Mouse (Mus musculus): Measurements from ENCODE around the gene Gm26620.

Gm26620 gene

DNA sequence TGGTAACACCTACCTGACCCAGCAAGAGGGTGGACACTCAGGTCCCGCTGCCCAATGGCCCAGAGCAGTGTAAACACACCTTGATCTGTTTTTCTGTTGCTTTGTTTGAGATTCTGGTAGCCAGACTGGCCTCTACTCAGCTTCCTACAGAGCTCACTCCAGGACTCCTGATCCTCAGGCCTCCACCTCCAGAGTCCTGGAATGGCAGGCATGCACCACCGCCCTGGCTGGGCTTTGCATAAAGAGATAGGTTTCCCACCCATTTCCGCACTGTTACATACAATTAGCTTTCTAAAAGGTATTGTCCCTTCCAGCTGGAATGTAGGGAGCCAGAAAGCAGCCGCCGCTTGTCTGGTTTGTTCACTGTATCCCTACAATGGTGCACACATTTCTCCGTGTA lies 13.5 kb upstream of the Gm26620 start:
- no peak for DNase-seq

DNA sequence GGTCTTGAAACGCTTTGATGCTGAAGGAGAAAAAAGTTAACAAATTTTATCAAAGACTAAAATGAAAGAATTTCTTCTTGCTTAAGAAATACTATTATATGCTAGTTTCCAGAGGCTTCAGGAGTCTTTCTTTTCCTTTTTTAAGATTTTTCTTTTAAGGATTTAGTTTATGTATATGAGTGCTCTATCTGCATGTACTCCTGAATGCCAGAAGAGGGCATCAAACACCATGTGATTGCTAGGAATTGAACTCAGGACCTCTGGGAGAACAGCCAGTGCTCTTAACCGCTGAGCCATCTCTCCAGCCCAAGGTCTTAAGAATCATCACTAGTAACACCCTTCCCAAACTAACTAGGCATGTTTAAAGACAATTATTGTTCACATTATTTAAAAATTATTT lies 12.9 kb upstream of the Gm26620 start:
- DNase-seq: no peak

DNA sequence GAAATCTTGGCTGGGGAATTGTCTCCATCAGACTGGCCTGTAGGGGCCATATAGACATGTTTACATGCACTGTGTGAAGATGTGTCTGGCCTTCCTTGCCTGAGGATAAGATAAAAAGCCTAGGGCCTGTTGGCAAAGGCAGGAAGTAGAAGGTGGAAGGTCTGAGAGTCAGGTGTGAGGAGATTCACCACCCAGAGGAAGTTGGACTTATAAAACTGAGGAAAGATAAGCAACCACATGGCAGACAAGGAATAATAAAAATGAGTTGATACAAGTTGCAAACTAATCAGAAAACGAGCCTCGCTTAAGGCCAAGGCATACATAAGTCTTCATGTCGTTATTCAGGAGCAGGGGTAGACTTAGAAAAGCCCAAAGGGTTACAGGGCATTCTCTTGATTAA lies 9.2 kb upstream of the Gm26620 start:
- DNase-seq: no peak

DNA sequence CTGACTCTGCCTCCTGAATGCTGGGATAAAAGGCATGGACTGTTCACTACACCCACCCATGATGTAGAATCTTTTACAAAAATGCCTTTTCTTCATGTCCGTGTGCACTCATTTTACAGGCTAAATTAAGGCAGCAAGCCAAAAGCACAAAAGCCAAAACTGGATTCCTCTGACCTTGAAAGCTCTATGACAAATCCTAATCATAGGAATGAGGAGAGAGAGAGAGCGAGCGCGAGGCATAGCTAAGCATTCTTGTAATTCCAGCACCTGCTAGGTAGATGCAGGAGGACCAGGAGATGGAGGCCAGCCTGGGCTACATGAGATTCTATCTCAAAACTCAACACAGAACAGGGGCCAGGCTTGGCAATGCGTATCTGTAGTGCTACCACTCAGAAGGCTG lies 8.0 kb upstream of the Gm26620 start:
- DNase-seq: no peak

DNA sequence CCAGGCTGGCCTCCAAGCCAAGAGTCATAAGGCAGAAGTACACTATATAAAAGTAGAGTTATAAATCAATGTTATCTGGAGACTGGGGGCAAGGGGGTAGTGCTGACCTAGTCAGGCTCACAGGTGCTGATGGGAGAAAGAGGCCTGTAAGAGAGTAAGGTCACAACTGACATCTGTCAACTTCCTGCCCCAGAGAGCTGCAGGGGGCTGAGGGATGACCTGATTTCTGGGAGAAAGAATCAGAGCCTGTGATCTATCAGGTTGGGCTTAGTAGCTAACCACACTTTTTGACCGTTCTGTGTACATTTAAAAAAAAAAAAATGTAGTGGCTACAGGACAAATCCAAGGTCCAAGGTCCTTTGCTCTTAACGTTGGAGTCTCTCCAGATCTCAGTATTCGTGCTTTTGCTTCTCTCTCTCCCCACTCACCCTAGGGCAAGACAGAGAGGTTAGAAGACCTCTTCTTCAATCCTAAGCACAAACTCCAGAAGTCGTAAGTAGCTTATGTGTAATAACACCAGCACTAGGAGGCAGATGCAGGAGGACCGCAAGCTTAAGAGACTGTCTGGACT lies 1.9 kb upstream of the Gm26620 start:
- DNase-seq: no peak

DNA sequence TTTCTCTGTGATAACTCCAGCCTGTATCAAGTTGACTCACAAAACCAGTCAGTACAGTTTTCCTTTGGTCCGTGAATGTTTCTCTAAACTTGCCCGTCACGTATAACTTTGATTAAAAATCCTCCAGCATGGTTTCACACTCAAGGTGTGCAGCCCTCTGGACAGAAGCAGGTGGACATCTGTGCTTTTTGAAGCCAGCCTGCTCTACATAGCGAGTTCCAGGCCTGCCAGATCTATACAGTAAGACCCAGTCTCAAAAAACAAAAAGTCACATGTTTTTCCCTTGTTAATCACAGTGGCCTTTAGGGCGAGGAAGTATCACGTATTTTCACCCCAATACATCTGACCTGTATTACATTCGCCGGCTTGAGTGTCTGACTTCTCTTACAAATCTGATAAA lies 475 bp upstream of the Gm26620 start:
- DNase-seq: no peak

DNA sequence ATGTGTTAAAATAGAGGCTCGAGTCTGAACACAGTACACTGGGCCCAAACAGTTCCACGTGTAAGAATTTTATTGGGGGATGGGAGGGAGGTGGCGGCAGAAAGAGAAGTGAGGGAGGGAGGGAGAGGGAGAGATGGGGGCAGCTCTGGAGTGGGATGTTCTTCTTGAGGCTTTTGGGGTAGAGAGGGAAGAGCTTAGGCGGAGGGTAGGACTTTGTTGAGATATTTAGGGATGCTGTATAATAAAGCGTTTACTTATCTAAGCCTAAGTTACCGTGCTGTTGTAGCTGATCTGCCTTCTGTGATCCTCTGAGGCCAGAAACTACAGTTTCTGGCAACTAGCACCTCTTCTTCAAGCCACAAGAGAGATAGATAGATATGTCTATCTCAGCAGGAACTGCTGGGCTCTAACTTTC lies 1.2 kb downstream of the Gm26620 start:
- DNase-seq: no peak

DNA sequence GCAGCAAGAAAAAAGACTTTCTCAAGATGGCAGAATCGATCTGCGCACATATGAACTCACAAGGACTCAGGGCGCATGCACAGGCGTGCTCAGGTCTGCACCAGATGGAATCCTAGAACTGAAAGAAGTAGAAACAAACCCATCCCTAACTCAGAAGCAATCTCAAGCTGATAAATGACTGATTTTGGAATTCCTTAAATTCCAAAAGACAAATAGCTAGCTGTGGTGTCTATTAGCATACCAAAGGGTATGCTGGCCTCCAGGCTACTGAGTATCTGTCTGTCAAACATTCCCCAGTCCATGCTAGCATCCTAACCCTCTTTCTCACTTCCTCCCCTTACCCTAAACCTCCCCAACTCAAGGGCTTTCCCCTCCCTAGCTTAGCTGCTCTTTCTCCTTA lies 4.4 kb downstream of the Gm26620 start:
- DNase-seq: no peak

DNA sequence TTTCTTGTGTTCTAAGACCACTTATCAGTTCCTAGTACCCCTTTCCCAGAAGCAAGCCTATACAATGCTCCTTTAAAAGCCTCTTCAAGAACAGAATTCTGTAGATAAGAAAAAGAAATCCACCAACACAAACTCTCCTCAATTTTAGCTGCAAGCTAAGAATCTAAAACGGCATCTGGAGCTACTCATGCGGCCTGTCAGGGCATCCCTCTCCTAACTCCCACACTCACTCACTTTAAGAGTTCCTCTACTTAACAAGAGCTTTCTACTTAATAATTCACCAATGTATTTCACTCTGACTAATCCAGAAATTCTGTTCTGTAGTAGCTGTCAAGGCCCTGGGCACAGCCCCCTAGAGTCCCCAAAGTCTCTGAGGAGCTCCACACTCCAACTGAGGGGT lies 6.8 kb downstream of the Gm26620 start:
- no peak for DNase-seq

DNA sequence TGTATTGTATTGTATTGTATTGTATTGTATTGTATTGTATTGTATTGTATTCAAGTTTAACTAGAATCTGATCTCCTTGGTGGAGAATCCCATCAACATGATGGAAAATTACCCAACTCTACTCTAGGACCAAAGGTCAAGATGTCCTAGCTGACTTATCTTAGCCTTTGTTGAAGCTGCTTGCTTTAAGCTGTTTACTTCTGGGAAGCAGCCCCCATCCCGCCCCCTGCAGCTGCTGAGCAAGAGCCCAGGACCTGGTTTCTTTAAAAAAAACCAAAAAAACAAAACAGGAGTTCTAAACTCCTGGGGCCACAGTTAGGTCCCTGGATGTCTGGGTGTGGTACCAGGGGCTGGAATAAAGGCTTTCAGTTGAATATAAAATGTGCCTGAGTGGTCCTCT lies 7.4 kb downstream of the Gm26620 start:
- DNase-seq: no peak

DNA sequence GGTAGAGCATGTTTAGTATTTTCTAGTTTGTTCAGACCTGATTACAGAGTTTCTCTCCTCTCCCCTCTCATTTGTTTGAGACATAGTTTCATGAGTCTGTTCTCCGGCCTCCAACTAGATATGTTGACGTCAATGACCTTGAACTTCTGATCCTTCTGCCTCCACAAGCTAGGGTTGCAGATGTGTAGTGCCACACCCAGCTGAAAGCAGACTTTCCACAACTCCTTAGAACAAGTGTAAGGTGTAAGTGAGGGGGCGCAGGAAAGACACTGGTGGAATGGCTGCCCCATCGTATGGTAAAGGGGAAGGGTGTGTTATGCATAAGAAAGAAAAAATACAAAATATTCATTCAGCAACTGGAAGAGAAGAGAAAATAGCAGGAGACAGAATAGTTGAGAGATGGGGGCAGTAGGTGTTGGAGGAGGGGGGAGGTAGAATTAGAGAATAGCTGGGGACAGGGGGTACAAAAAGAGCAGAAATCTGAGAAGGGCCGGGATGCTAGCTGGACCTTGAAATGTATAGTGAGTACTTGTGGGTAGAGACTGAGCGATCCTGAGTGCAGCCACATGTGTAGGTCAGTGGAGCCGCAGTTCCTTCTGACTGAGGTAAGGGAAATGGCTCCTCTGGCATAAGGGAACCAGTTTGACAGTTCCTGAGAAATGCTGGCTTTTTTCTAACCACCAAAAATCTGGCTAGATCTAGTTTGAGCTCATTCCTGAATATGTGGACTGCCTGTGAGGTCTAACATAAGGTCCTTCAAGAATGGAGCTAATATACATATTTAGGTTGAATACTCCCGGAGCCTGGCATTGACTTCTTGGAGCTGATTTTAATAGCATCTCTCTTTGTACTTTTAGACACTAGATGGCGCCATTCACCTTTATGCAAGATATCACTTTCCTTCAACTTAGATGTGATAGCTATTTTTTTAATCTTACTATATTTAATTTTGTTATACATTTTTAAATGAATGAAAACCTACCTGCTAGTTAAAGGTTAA lies 10.0 kb downstream of the Gm26620 start:
- DNase-seq: no peak

DNA sequence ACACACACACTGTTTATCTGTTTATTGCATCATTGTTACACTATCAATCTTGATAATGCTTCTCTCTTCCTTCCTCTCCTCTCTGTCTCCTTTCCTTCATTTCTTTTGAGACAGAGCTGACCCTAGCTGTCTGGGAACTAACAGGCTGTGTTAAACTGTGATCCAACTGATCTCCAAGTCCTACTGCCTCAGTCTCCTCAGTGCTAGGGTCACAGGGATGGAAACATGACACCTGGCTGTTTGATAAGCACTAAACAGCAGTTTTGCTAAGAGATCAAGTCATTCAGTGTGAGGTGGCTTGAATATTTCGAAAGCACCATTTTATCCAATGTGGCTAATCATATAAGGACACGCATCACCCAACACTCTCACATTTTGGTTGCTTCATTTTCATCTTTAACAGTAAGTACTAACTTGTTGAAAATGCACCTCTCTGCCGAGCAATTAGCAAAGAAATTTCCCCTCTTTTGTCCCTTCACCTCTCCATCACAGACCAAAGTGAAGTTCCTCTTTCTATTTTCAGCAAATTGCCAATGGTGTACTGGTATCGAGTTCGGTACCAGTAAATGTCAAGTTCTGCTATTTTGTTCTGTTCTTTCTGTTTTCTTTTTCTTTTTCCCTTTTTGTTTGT lies 11.9 kb downstream of the Gm26620 start:
- no peak for DNase-seq

DNA sequence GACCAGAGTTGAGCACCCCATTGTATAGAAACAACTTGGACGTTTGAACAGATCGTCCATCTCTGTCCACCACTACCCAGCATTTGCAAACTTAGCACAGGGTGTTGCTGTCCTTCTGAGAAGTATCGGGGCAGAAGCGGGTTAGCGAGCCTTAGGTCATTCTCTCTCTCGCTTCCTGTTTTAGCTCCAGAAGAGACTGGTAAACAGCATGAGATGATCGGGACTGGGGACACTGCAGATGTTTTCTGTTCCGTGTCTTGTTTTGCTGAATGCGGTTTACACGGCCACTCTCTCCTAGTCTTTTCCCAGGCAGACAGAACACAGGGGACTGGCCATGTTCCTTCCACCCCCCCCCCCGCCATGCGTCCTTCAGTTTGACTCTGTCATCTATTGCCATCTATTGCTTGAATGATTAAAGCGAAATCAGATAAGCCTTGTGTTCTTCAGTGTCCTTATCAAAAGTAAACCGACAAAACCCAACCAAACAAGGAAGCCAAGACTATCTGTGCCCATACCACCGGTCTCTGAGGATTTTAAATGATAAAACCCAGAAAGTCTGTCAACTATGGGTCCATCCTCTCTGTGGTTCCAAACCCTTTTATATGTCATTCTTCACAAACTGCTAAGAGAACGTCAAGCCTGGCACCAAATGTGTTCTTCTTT lies 13.7 kb downstream of the Gm26620 start:
- no peak for DNase-seq

DNA sequence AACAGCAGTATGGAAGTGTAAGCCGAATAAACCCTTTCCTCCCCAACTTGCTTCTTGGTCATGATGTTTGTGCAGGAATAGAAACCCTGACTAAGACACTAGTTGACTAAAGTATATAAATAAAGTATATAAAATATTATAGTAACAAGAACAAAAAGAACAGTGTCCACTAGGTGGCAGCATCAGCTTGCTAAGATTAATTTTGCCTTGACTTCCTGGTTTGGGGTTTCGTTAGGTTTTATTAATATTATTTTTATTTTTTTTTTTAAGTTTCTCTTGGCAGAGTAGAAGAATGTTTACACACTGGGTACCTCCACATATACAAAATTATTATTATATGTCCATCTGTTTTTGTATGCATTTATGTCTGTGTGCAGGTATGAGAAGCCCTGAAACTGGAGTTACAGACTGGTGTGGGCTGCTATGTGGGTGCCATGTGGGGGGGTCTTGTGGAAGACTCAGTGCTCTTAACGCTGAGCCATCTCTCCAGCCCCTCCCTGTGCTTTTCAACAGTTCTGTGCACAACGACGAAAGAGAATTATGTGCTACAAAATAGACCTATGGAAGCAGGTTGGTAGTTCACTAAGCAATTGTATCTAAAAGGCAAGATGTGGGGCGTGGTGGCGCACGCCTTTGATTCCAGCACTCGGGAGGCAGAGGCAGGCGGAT lies 16.1 kb downstream of the Gm26620 start:
- peak; percentile 42 for DNase-seq

DNA sequence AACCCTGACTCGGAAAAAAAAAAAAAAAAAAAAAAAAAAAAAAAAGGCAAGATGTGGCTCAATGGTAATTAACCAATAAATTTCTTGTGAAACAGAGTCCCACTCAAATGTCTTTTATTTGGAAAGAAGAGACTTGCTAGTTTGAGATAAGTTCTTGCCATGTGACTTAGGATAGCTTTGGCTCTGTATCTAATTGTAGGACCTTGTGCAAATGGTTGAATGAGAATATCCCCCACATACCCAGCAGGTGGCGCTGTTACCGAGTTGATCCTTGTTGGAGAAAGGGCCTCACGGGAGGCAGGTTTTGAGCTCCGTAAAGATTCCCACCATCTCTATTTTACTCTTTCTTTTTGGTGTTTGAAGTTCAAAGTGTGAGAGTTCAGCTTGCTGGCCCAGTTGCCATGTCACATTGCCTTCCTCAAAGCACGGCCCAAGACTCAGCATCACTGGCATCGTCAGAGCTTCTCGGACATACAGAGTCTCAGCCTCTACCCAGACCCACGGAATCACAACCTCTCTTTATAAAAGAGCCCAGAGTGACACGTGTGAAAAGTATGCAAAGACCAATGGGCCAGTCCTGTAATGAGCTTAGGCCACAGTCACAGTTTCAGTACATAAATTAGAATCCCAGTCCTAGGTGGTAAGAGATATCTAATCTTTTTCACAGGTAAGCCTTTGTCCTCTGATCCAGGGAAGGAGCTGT lies 16.8 kb downstream of the Gm26620 start:
- DNase-seq: peak; percentile 87

DNA sequence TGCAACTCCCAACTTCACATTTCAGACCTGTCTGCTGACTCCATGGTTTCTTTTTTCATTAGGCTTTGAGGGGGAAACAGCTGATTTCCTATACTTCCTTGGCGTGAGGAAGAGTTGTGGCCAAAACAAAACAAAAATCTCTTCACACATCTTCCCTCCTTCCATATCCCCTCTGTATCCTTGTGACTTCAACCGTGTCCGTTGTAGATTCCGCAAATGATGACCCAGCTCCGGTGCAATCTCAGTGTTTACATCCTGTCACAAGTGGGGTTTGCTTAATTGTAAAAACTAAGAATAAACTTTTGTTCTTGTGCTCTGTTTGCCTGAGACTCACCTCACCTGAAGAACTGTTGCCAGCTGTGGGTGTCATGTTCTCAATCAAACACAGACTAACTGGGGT lies 18.6 kb downstream of the Gm26620 start:
- no peak for DNase-seq

DNA sequence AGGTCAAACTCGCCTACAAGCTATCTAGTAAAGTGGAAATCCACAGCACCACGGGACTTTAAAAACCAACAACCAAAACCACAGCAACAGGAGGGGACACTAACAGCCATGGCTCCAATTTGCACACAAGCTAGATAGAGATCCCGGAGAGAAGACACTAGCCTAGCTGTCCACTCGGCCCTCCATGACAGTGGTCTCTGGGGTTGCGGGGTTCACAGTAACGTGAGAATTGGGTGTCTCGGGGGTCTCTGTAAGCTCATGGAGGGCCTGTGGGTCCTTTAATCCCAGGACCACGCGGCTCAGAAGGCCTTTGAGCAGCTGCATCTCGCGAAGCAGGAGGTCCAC lies 22.2 kb downstream of the Gm26620 start:
- no peak for DNase-seq

DNA sequence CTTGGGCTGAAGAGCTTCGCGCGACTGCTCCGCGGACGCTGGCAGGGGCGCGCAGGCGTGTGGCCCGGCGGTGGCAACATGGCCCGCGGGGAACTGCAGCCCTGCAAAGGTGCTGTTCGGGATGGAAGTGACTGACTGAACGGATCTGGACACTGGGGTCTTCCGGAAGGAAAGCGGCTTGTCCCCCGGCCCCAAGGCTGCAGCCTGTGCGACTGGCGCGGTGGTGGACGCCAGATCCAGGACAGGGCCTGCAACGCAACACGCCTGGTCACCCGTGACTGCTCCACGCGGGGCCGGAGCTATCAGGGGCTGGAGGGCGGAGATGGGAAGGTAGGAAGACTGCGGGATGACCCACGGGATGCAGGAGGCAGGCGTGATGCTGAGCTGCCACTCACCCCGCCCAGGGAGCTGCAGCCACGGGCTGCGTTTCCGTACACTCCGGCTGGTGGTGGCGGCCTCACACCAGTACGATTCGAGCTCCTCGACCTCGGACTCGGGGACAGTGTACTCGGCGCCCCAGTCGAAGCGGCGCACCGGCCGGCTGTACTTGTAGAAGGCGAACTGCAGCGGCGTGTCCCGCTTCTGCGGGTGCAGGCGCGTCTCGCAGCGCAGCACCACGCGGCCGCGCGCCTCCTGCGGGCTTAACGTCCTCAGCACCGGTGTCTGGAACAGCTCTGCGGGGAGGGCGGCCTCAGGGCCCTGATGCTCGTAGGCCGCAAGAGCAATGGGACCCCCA lies 22.8 kb downstream of the Gm26620 start:
- DNase-seq: peak; percentile 42

DNA sequence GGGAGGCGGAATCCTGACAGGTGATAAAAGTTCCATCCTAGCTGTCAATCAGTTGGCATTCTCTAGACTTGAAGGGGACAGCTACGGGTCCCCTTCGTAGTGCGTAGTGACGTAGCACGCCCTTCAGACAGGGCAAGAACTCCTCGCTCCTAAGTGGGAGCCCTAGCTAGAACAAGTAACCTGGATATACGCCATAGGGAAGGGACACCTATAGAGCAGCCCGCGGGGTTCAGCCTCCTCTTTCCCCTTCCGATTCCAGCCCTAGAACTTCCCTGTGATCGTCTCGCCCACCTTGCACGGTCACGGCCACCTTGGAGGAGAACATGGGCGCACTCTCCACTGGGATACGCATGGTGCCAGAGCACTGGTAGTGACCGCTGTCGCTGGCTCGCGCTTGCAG lies 23.5 kb downstream of the Gm26620 start:
- no peak for DNase-seq

DNA sequence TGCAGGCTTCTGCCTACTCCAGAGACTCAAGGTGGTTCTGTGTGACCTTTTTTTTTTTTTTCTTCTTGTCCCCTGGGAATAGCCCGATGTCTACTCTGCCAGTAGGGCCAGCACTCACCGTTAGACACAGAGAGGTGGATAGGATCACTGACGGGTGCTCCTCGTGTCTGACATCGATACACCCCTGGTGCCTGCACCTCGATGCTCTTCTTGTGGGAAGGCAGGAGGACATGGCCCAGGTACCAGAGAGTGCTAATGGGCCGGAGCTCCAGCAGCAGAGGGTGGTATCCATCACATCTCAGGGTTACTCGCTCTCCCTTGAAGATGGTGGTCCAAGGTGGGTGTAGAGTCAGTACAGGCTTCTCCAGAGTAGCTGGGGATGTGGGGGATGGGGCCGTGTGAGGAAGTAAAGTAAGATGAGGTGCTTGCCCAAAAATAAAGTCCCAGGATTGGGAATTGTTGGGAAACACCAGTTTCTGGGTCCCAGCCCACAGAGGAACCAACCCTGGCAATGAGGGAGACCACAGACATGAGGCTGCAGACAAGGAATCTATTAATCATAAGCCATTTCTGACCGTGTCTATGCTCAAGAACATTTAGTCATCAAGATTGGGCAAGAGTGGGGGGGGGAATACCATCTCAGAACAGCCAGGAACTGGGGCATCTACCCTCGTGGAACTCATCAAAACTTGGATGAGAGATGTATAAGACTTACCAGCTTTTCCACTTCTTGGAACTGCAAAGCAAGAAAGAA lies 27.2 kb downstream of the Gm26620 start:
- no peak for DNase-seq
